Mouse (Mus musculus) CD4-positive helper T cell, adult 2 months (primary cell): ENCODE data around the gene Psmd13.

ENCODE experiments used
- DNase-seq: peaks from one replicate; pipeline ENCODE4 v3.0.0-alpha.2; 2012; ENCODE audit warnings: low read depth, missing footprints, low spot score

Gene Psmd13

GRCm38 (mm10) chr7:140907131-140907530 lies 25.4 kb downstream of the Psmd13 start:
- DNase-seq: no peak

GRCm38 (mm10) chr7:140907697-140908096 lies 25.9 kb downstream of the Psmd13 start:
- DNase-seq: no peak

- DNase-seq: no peak
Measured at GRCm38 (mm10) chr7:140908181-140908580, 26.4 kb downstream of the Psmd13 start.

GRCm38 (mm10) chr7:140908634-140909107 lies 26.9 kb downstream of the Psmd13 start:
- DNase-seq: peak; percentile 81

GRCm38 (mm10) chr7:140912293-140912692 lies 30.5 kb downstream of the Psmd13 start:
- no peak for DNase-seq

- no peak for DNase-seq
Measured at GRCm38 (mm10) chr7:140912846-140913482, 31.2 kb downstream of the Psmd13 start.

GRCm38 (mm10) chr7:140914031-140914690 lies 32.4 kb downstream of the Psmd13 start:
- no peak for DNase-seq

GRCm38 (mm10) chr7:140919911-140920310 lies 38.1 kb downstream of the Psmd13 start:
- DNase-seq: no peak

GRCm38 (mm10) chr7:140920418-140921029 lies 38.8 kb downstream of the Psmd13 start, which contains the start of gene Nlrp6:
Gene Nlrp6, plus strand, starts transcription at chr7:140920902.
- DNase-seq: no peak

- DNase-seq: no peak
Measured at GRCm38 (mm10) chr7:140921225-140921975, 39.6 kb downstream of the Psmd13 start.

GRCm38 (mm10) chr7:140922398-140923069 lies 40.8 kb downstream of the Psmd13 start:
- peak; percentile 27 for DNase-seq

- no peak for DNase-seq
Measured at GRCm38 (mm10) chr7:140923070-140923775, 41.5 kb downstream of the Psmd13 start.

- no peak for DNase-seq
Measured at GRCm38 (mm10) chr7:140927181-140927580, 45.4 kb downstream of the Psmd13 start.

GRCm38 (mm10) chr7:140938436-140938835 lies 56.7 kb downstream of the Psmd13 start:
- DNase-seq: no peak

GRCm38 (mm10) chr7:140938896-140939295 lies 57.1 kb downstream of the Psmd13 start:
- DNase-seq: no peak

- DNase-seq: no peak
Measured at GRCm38 (mm10) chr7:140939669-140940171, 58.0 kb downstream of the Psmd13 start.

GRCm38 (mm10) chr7:140941222-140942051 lies 59.7 kb downstream of the Psmd13 start, which contains the start of gene Pgghg:
Gene Pgghg, plus strand, starts transcription at chr7:140941391.
- DNase-seq: peak; percentile 91

- peak; percentile 28 for DNase-seq
Measured at GRCm38 (mm10) chr7:140942341-140942740, 60.6 kb downstream of the Psmd13 start.

- no peak for DNase-seq
Measured at GRCm38 (mm10) chr7:140942811-140943210, 61.0 kb downstream of the Psmd13 start.
